Mouse (Mus musculus): ENCODE data around the gene Dguok. TPM values are rescaled to one million over a fixed set of nuclear protein-coding genes. Genes with fewer than 3 reads are reported as not detected.

Gene Dguok
- total RNA-seq (2021), result 10 to 100 TPM; 14.3 to 14.5 TPM
- long read RNA-seq, experiment 1, transcript Dguok-201 (7 exons, 1,107 nt), result major isoform, 33 of 63 reads
- long read RNA-seq, experiment 1, partial matches to known transcripts, result 1 of 63 reads
- long read RNA-seq, experiment 1, other reads (novel, unspliced or antisense), result 25 of 63 reads
- long read RNA-seq, experiment 2, transcript Dguok-201 (7 exons, 1,107 nt), result major isoform, 28 of 40 reads
- long read RNA-seq, experiment 2, partial matches to known transcripts, result 1 of 40 reads
- long read RNA-seq, experiment 2, other reads (novel, unspliced or antisense), result 10 of 40 reads

DNA sequence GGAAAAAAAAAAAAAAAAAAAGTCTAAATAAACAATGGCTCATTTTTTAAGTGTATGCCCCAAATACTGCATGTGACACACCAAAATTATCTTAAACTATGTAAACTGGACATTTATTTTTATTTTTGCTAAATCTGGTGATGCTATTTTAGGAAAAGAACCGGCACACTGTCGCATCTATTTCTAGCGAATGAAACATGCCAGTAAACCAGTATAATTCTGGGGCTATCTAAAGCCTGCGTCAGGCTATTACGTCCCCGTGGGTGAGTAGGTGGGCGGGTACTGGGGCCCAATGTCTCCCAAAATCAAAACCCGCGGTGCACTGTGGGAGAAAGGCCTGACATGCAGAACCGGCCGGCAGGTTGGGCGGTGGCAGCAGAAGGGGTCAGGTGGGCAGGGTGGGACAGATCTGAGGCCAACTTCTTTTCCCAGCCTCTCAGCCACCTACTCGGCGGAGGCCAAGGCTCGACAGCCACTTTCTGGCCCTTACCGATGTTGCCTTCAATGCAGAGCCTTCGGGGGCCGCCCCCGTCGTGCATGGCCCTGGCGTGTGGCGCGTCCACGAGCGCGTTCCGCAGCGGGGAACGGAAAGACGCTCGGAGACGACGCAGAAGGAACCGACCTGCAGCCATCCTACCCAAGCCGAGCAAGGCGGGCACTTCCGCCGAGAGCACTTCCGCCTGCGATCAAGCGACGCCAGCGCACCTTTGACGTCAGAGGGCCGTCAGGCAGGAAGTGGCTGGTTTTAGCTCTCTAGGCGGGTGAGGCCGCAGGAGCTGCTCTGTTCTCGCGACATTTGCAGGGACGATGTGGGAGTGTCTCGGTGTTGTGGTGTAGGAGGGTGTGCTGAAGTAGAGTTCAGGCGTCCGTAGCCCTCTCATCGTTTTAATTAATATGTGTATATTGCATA, at the start of gene Dguok:
TSS of gene Dguok (minus strand) at position 712 of the 910 bp plus-strand sequence.
- DNase-seq, result peak; percentile 98

DNA sequence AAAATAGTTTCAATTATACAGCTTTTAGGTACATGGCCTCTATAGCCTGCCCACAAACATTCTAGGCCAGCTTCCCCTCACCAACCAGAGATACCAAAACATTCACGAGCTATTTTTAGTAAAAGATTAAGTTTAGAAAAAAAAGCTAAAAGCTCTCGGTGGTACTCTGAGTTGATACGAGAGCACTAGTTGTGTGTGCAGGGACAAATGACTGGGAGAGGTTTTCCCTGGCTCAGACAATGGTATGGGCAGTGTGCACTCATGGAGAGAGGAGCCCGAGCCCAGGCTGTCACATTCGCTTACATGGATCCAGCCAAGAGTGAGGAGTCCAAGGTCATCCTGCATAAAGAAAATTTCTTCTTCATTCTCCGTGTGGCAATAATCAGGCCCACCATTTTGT, 49.2 kb upstream of the Dguok start:
- DNase-seq, result no peak

DNA sequence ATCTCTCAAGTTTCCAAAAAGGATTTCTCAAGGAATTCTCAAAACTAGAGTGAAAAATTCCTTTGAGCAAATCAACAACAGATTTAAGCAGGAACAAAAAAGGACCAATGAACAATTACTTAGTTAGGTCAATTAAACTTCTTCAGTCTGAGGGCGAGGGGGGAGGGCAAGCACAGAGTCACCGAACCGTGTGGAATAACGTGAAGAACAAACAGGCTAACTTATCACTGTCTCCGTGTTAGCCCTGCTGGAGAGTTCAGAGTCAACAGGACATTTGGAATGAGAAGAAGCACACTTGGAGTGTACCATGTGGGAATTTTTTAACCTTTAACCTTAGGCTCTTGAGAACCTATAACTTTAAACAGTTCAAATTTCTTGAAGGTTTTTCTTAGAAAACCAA, 41.6 kb upstream of the Dguok start:
- DNase-seq, result no peak

DNA sequence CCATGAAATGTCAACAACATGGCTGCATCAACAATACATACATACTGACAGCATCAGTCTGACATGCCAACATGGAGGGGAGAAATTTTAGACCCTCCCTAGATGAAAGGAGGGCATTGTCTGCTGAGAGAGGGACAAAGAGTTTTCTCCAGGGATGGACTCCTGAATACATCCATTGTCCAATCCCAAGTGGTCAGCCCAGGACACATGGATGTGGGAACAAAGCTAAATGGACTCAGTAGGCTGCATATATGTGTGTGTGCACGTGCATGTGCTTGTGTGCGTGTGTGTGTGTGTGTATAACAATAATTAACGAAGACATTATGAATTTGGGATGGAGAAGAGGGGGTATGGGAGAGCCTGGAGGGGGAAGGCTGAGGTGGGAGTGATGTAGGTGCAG, 39.0 kb upstream of the Dguok start:
- DNase-seq, result no peak

DNA sequence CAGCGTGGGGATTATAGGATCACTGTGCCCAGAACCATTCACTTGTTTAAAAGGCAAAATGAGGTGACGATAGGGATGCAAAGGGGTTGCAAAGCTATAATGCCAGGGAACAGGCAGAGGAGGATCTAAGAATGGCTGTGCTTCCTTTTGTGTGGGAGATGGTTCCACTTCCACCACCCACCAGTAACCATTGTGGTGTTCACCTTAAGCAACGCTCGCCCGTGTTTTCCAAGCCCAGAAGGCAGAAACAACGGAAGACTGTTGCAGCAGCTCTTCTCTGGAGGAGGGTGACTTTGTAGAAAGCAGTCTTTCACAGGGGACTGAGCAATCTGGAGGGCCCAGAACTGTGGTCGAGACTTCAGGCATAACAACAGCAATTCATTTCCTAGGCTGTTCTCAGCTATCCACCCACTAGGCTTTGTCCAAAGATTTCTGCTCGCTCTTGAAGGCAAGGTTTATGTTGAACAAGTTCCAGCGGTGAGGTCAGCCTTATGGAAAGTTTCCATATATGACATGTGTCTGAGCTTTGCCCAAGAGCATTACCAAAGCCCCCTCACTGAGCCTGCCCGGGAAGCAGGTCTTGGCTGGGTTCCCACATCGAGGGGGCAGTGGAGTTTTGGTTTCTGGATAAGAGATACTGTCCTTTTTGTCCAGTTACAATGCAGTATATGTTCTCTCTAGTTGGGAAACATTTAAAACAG, 35.1 kb upstream of the Dguok start:
- no peak for DNase-seq

DNA sequence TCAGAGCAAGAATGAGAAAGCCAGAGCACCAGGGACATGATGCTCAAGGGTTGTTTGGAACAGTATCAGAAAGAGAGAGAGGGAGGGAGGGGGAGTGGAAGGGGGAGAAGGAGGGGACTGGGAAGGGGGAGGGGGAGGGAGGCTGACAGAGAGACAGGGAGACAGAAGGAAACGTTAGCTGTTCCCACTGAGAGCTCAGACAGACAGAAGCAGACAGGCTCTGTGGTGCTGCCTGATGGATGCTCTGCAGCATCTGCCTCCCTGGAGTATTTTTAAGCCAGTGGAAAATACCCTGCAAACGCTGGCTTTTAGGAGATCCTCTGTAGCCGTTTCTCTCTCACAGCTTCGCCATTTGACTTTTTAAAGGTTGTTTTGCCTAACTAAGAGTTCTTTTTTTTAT, 33.2 kb upstream of the Dguok start:
- no peak for DNase-seq

DNA sequence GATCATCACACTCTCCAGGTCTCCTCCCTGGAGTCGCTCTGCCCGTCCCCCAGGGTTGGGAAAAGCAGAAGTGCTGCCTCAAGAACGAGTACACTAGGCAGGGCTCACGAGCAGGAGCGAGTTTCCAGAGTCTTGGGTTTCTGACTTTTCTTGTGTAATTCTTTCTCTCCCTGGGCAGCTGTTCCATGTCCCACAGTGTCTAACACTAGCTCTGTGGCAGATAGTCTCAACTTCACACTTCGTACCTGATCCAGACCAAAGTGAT, 30.0 kb upstream of the Dguok start:
- DNase-seq, result no peak

DNA sequence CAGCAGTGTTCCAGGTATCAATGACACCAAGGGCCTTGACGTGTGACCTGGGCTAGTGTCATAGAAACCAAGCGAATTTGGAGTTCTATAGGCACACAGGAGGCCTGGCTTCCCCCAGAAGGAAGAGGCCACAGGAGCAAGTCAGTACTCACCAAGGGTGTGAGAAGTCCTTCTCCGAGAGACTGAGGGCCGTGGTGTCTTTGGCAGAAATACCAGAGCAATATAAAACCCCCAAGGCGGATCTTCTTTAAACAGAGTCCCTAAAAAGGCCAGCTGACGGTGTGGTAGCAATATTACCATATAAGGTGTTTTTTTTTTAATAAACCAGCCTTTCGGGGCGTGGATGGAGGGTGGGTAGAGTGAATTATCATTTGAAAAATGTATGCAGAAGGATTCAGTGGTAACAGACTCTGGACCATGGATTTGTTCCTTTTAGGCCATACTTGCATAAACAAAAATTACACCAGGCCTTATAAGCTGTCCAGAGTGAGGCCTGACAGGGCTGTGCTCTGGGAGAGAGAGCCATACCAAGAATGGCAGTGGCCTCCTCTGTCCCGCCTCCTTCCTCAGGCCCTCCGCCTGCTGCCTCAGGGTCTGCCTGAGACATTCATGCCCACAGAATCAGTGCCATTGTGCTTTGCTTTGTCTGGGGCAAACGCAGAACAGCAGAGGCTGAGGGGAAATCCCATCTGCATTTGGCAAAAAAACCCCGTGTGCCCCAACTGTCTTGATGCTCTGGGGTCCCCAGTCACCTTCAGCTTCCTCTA, 29.4 kb upstream of the Dguok start, which contains the start of gene Actg2:
TSS of gene Actg2 (minus strand) at position 238 of the 767 bp plus-strand sequence.
- DNase-seq, result no peak

DNA sequence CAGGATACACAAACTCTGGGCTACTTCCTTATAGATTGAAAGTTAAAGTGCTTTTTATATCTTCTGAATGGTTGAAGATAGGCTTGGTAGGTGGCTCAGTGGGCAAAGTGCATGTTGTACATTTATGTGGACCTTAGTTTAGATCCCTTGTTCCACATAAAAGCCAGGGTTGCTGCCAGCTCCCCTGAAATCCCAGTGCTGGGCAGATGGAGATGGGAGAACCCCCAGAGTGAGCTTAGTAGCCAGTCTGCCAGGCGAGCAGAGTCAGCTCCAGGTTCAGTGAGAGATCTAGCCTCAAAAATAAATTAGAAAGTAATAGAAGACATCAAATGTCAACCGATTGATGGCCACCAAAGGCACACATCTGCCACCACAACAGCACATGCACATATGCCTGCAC, 25.8 kb upstream of the Dguok start:
- no peak for DNase-seq

DNA sequence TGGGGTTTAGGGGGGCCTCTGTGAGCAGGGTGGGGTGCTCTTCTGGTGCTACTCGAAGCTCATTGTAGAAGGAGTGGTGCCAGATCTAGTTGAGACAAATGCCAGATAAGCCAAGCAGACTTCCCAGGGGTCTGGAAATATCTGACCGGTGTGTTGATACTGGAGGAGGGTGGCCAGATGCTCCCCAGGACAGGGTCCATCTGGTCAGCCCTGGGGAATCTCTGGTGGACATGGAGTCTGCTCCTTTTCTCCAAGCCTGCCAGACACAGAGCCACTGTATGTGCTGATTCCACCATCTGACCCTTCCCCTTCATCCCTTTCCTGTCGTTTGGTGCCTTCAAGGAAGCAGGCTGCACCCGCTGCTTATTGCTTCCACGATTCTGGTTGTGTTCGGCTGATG, 16.4 kb upstream of the Dguok start:
- no peak for DNase-seq

DNA sequence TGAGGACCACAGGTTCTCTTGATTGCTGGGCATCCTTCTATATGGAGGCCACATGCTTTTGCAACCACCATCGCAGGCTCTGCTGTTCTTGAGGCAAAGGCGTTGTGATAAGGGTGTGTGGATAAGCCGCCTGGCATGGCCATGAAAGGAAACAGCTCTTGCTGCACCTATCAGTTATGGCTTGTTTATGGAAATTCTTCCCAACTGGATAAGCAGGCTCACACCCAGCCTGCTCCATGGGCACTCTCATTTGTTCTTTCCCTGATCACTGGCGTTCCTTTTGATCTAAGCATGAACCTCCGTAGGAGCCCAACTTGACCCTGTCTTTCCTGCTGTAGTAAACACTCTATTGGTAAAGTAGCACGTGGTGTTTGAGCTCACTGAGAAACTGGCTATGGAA, 15.0 kb upstream of the Dguok start:
- no peak for DNase-seq

DNA sequence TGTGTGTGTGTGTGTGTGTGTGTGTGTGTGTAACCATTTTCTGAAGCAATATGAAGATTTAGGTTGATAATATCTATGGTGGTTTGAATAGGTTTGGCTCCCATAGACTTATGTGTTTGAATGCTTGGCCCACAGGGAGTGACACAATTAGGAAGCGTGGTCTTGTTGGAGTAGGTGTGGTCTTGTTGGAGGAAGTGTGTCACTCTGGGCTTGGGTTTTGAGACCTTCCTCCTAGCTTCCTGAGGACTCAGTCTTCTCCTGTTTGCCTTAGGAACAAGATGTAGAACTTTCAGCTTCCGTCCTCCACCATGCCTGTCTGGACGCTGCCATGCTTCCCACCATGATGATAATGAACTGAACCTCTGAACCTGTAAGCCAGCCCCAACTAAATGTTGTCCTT, 11.9 kb upstream of the Dguok start:
- DNase-seq, result no peak

DNA sequence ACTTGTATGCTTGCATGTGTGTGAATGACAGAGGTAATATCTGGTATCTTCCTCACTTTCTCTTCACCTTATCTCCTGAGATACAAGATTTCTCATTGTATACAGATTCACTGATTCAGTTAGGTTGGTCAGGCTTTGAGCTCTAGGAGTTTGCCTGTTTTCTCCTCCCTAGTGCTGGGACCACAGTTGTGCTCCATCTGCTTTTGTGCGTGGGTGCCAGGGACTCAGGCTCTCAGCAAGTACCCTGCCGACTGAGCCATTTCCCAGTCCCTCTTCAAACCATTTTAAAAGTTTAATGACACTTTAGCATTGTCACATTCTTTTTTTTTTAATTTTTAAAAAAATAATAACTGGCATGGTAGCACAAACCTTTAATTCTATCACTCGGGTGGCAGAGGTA, 8.4 kb upstream of the Dguok start:
- no peak for DNase-seq

DNA sequence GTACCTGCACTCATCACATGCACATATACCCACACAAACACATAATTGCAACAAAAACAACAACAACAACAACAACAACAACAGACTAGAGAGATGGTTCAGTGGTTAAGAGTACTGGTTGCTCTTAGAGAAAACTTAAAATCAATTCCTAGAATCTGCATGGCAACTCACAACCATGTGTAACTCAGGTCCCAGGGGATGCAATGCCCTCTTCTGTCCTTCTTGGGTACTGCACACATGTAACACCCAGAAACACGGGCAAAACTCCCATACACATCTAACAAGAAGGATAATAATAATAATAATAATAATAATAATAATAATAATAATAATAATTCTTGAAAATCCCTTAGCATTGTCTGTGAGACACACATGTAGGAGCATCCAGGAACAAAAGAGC, 5.7 kb upstream of the Dguok start:
- DNase-seq, result no peak

DNA sequence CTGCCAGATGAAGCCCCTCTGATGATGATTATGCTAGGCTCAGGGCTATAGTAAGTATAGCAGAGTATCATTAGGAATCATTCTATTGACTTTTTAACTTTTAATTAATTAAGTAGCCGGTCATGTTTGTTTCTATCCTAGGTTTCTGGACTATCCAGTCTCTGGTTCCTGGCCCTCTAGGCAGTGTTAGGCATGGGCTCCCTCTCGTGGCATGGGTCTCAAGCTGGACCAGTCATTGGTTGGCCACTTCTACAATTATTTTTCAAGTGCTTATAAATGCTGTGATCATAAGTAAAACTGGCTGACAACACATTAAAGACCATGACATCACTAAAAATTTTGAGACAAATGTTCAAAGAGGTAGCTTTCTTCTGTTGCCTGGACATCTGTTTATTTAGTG, 3.4 kb upstream of the Dguok start:
- DNase-seq, result no peak

DNA sequence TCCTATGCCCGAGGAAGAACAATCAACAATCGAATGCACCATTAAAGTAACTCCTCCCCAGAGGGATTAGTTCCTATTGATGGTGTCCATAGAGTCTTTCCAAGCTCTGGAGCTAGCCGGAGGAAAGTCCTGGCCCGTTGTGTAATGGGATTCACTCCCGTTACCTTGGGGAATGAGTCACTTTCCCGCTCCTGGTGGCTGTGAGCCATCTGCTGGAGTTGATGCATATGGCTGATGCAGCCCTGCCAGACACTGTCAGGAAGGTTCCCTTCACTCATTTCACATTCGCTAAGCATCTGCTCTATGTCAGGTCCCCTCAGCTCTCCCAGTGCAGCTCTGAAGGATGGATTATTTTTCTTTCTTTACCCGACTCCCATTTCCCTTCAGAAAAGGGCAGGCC, 2.7 kb upstream of the Dguok start:
- DNase-seq, result no peak

DNA sequence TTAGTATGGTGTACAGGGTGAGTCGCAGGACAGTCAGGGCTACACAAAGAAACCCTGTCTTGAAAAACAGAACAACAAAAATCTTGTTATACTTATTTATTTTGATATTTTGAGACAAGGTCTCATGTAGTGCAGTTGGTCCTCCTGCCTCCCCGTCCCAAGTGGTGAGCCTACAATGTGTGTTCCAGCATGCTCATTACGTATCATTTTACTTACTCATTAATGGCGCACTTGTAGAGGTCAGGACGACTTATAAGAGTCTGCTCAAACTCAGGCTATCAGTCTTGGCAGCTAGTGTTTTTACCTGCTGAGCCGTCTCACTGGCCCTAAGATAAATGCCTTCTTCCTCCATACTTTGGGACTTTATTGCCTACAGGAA, 388 bp upstream of the Dguok start:
- DNase-seq, result no peak

DNA sequence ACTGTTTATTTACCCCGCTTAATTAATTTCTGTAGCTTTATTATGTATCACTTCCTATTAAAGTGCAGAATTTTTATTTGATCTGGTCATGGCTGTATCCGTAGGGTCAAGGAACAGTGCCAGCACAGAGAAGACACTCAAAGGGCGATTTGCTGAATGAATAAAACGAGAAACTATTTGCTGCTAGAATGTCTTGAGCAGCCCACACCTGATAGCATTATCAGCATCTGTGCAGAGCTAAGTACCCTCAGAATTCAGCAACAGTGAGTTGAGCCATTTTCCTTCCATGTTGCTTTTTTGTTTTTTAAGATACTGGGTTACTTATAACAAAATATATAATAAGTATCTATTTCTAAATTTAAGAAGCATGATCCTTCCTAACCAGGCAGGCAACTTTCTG, 1.2 kb downstream of the Dguok start:
- DNase-seq, result no peak

DNA sequence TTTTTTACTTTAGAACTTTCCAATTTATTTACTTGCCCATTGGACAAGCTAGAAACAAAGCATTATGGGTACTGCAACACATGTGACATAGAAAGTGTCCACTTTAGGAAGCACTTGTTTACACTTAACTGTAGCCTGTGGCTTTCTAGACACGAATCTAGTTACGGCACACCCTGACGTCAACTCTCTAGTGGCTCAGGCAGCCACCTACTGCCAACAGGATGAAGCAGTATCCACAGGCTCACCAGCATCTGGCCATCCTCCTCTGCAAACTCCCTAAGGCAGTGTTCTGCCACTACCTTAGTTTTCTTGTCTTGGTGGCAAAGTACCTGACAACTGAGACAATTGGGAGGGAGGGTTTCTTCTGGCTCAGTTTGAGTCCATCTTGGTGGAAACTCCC, 3.4 kb downstream of the Dguok start:
- no peak for DNase-seq

DNA sequence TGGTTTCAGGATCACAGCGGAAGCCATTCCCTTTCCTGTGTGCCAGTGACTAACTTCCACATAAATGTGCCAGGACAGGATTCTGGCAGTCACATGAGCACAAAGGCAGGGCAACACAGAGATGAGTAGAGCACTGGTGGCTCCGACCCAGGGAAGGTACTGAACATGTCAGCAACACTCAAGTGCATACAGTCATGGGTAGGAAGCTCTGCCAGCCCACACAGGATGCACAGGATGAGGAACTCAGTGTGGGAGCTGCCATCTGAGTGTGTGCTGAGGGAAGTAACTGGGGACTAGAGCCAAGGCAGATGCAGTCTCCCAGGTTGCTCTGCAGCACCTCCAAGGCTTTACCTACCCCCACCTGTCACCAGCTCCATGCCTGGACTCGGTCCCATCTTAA, 4.1 kb downstream of the Dguok start:
- DNase-seq, result no peak

DNA sequence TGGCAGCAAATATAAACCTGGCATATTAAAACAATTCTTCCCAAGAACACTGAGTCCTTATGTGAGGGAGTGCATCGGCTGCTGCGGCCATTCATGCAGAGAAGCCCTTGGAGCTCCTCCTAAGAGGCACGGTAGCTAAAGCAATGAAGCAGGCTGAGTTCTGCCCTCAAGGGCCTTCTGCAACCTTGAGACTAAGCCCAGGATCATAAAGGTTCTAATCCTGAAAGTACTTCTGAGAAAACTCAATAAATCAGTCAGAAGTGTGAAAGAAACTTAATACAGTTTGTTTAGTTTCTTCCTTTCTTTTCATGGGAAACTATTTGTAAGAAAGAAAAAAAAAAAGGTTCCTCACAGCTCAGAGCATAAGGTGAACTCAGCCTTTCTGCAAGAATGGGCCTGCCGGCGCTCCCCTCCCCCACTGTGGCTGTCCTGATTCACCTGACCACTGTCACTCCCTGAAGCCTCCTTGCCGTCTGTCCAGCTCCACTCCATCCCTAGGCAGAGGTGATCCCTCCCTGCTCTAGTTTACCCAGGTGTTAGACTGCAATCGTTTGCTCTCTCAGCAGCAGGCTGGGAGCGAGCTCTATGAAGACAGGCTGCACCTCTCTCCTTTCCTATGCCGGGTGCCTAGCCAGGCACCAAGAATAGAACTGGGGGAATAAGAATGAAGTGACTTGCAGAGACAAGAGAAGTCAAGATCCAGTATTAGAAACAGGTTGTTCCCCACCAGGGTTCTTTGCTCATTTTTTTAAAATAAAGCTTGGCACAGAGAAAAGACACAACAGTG, 5.1 kb downstream of the Dguok start:
- DNase-seq, result no peak

DNA sequence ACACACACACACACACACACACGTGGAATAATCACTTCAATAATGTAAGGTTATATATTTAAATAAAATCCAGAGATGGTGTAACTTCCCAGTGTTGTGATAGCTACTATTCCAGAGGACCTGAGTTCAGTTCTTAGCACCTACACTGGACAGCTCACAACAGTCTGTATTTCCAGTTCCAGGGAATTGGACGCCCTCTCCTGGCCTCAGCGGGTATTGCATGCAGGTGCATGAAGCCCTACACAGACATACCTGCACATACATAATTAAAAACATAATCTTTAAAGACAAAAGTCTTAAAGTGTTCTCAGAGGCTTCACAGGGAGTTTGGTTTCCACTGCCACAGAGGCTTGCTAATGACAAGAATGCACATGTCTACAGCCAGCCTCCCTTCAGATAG, 6.3 kb downstream of the Dguok start:
- DNase-seq, result no peak

Measured in gastrocnemius, postnatal 25 days (tissue).